Mouse (Mus musculus): ENCODE measurements around the gene Gm20379. TPM values are rescaled to one million over a fixed set of nuclear protein-coding genes. Genes with fewer than 3 reads are reported as not detected.
A peak's percentile ranks its signal among the peaks of the same experiment; 100 is the strongest.

Gene Gm20379
- polyA plus RNA-seq, 1 experiment = not detected

DNA sequence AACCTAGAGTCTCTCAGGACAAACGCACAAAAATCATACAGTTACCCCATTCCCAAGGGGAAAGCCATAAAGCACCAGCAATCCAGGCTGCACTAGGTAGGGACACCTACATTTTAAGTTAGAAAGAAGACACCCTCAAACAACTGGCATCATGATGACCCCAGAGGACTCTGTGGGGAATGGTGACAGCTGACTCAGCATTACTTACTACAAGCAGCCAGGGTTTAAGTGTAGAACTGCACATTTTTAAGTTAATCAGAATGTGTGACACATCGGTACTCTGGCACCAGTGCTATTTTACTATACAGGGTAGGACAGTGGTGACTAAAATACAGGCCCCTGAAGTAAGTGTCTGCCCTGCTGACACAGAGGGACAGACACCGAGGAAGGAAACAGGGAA lies 24.8 kb downstream of the Gm20379 start:
- DNase-seq (ENCODE audit: low read depth, low spot score) = no peak
- WGBS = 95% methylated on average over 3 of the region's 3 CpGs

- 88% methylated on average over 15 of the region's 15 CpGs for WGBS
- DNase-seq (ENCODE audit: low read depth, low spot score) = no peak
Observed at GRCm38 (mm10) chr13:92332103-92332879, 26.5 kb downstream of the Gm20379 start.

DNA sequence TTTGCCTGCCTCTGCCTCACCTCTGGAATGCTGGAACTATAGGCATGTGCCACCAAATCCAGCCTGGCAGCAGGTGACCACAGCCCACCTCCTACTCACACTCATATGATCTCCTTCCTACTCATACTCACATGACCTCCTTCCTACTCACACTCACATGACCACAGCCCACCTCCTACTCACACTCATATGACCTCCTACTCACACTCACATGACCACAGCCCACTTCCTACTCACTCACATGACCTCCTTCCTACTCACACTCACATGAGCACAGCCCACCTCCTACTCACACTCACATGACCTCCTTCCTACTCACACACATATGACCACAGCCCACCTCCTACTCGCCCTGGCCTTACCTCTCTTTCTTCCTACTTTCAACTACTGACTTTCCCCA lies 31.1 kb downstream of the Gm20379 start:
- 94% methylated on average over 1 of the region's 1 CpGs for WGBS
- DNase-seq (ENCODE audit: low read depth, low spot score) = no peak

DNA sequence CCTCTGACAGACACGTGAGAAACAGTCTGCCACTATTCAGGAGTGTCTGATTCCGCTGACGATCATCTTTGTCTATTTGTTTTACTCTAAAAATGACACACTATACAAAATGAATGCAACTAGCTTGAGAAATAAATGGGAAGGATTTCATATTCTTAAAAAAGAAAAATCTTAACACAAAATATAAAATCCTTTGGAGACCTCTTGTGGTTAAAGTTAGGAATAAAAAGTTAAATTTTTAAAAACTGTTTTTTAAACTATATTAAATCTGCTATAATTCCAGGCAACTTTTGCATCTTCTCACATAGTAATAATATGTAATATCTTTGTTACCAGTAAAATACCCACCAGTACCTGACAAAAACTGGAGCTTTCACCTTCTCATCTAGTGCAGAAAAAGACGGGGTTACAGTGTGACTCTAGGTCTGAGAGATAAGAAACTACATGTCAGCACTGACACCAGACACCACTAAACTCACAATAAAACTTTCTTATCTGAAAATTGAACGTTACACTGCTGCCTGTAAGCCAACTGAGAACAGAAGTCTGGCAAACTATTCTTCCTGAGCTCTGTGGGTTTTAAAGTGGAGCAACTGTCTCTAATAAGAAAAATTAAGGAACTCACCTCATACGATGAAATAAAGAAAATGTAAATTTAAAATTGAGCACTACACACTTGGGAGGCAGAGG lies 32.1 kb downstream of the Gm20379 start:
- 72% methylated on average over 6 of the region's 6 CpGs for whole genome bisulfite sequencing
- no peak for DNase-seq (ENCODE audit: low read depth, low spot score)

- WGBS = 81% methylated on average over 3 of the region's 3 CpGs
- DNase-seq (ENCODE audit: low read depth, low spot score) = no peak
Observed at GRCm38 (mm10) chr13:92339787-92340186, 34.0 kb downstream of the Gm20379 start.

DNA sequence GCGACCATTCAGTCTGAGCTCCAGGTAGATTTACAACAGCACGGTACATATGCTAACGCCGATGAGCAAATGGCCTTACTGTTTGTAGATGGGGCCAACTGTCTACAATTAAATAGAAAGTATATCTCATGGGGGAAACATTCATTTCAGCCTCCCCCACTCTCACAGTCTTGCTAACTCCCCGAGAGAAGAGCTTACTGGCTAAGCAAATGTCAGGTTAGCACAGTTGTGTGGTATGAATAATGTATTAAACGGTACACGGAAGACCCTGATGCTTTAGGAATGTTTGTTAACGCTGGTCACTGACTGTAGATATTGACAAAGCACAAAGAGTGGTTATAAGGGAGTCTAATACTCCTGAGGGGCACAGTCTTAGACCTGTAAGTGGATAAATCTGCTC lies 38.3 kb downstream of the Gm20379 start:
- WGBS = 95% methylated on average over 8 of the region's 8 CpGs
- DNase-seq (ENCODE audit: low read depth, low spot score) = no peak

- DNase-seq (ENCODE audit: low read depth, low spot score) = no peak
- WGBS = 68% methylated on average over 5 of the region's 5 CpGs
Observed at GRCm38 (mm10) chr13:92346338-92346737, 40.6 kb downstream of the Gm20379 start.

DNA sequence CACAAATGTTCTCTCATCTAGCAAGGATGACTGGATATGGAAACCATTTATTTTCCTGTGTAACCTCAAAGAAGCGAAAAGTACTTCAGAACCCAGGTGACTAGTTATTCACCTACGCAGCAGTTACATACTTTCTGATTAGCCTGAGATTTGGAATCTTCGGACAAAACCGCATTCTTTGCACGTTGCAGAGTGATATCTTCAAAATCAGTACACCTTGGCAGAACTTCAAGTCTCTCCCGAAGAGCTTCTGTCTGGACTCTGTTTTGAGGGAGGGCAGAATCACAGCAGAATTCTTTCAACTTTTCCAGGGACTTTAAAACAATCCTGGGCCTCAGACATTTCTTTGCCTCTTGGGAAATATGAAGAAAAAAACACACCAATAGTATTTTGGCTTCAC lies 45.3 kb downstream of the Gm20379 start:
- WGBS = 90% methylated on average over 6 of the region's 6 CpGs
- DNase-seq (ENCODE audit: low read depth, low spot score) = no peak

DNA sequence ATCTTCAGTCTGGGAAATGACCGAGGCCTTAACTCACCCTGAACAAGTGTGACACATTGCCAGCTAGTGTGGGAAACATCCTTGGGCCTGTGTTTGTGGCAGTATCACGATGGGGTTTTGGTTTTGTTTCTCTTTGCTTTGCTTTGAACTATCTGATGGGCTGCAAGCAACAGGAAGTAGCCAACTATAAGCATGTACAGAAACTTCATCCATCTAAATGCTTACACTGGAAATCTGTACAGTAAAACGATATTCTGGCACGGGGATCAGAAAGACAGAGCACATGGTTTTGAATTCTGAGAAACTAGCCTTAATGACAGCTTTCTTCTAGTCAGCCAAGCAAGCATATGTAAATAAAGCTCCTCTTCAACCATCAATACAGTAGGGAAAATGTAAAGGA lies 48.2 kb downstream of the Gm20379 start:
- DNase-seq (ENCODE audit: low read depth, low spot score) = no peak
- 5% methylated on average over 4 of the region's 4 CpGs for WGBS

GRCm38 (mm10) chr13:92354456-92355271 lies 48.9 kb downstream of the Gm20379 start, which contains the start of the genes Dhfr and Msh3:
Gene Dhfr, plus strand, starts transcription at chr13:92354726.
Gene Msh3, minus strand, starts transcription at chr13:92355003.
- DNase-seq (ENCODE audit: low read depth, low spot score) = peak; percentile 90
- WGBS = under 1% methylated on average over 76 of the region's 76 CpGs

DNA sequence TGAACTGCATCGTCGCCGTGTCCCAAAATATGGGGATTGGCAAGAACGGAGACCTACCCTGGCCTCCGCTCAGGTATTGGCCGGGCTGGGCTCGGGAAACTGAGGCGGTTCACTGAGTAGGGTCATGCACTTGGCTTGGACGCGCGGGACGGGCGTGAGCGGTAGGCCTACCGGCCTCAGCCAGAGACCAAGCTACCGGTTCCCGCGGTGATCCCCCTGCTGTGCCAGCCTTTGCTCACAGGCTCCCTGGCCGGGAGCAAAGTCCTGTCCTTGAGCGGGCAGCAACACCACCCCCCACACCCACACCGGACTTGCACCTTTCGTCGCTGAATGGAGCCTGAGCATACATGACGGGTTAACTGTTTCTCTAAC lies 49.5 kb downstream of the Gm20379 start:
- DNase-seq (ENCODE audit: low read depth, low spot score) = peak; percentile 22
- WGBS = under 1% methylated on average over 24 of the region's 24 CpGs

DNA sequence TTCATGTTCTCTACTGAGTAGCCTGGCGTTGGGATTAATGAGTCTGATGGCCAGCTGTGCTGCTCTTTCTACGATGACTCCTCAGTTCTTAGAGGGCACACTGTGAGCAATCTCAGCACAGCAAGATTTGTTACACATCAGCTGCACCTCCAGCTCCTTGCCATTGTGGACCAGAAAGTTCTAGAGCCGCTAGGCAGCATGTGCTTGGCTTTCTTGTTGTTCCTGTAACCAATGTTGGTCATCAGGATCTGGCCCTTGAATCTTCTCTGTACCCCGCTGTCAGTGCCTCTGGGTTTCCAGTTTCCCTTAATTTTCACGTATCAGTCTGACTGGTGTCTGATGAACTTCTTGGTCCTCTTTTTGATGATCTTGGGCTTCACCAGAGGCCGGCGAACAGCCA lies 50.6 kb downstream of the Gm20379 start:
- WGBS = 72% methylated on average over 7 of the region's 7 CpGs
- no peak for DNase-seq (ENCODE audit: low read depth, low spot score)

Other genes with a start within 250 kb of the Gm20379 start
- 5.0 and 11.2 TPM in 2 replicates for gene Rasgrf2, start 174.3 kb upstream of the Gm20379 start, polyA plus RNA-seq (2012; rRNA removed)
- 2.3 and 4.6 TPM in 2 replicates for gene Dhfr, start 48.7 kb downstream of the Gm20379 start, polyA plus RNA-seq (2012; rRNA removed)
- 3.2 and 4.3 TPM in 2 replicates for gene Msh3, start 49.0 kb downstream of the Gm20379 start, polyA plus RNA-seq (2012; rRNA removed)
- not detected in 2 replicates for gene Ankrd34b, start 119.9 kb downstream of the Gm20379 start, polyA plus RNA-seq (2012; rRNA removed)
- 1.3 and 2.3 TPM in 2 replicates for gene Fam151b, start 178.0 kb downstream of the Gm20379 start, polyA plus RNA-seq (2012; rRNA removed)
- 1.4 and 2.2 TPM in 2 replicates for gene Zfyve16, start 224.9 kb downstream of the Gm20379 start, polyA plus RNA-seq (2012; rRNA removed)